Mouse (Mus musculus): ENCODE data around the gene Slc7a5.

Gene Slc7a5

DNA sequence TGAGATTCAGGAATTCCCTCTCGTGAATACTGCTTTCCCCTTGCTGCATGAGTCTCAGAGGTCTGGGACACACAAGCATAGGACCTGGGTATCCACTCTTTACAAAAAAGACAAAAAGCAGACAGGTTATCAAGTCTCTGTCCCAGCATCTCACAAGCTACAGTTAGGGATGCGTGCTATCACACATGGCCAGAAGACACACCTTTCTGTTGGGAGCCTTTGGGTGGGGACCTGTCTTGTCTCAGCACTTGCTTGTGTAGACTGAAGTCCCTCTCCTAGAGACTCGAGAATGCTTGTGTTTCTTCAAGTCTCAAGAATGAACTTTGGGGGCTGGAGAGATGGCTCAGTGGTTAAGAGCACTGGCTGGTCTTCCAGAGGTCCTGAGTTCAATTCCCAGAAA is 5.3 kb upstream of the Slc7a5 start:
- in situ Hi-C loops (cut with MboI; ENCODE audit: unreplicated experiment in 2 of 2), result loop anchor here in 1 of 2 experiments (5.0 kb wide), 2 partner anchors 61 to 221 kb away; no protein-coding TSS in a partner anchor

GRCm38 (mm10) chr8:121911987-121912386 is 4.5 kb upstream of the Slc7a5 start:
- in situ Hi-C loops (cut with MboI; ENCODE audit: unreplicated experiment in 2 of 2), result loop anchor here in 1 of 2 experiments (5.0 kb wide), 2 partner anchors 60 to 220 kb away; no protein-coding TSS in a partner anchor

- in situ Hi-C loops (cut with MboI; ENCODE audit: unreplicated experiment in 2 of 2), result loop anchor here in 1 of 2 experiments (5.0 kb wide), 2 partner anchors 59 to 219 kb away; no protein-coding TSS in a partner anchor
These were observed 3.9 kb upstream of the Slc7a5 start for GRCm38 (mm10) chr8:121911400-121911799.

DNA sequence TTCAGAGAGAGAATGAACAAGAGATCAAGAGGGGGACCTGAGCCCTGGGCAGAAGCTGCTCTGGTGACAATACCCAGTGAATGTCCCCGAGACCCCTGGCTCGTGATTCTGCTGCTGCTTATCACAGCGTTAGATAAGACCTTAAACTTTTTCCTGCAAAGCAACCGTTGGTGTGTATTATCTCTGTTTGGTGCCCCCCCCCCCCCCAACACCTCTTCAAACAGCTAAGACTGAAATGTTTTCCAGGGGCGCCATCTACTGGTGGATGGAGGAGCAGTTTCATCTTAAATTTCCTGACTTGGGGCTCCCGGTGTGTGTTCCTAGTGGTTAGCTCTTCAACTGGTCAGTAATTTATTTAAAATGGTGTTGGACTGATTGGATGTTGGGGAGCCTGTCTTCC is 2.2 kb upstream of the Slc7a5 start:
- in situ Hi-C loops (cut with MboI; ENCODE audit: unreplicated experiment in 2 of 2), result loop anchor here in 1 of 2 experiments (5.0 kb wide), 2 partner anchors 57 to 217 kb away; no protein-coding TSS in a partner anchor

GRCm38 (mm10) chr8:121909148-121909541 is 1.7 kb upstream of the Slc7a5 start:
- in situ Hi-C loops (cut with MboI; ENCODE audit: unreplicated experiment in 2 of 2), result no loop called here

GRCm38 (mm10) chr8:121908378-121909147 is 1.1 kb upstream of the Slc7a5 start:
- in situ Hi-C loops (cut with MboI; ENCODE audit: unreplicated experiment in 2 of 2), result no loop called here

DNA sequence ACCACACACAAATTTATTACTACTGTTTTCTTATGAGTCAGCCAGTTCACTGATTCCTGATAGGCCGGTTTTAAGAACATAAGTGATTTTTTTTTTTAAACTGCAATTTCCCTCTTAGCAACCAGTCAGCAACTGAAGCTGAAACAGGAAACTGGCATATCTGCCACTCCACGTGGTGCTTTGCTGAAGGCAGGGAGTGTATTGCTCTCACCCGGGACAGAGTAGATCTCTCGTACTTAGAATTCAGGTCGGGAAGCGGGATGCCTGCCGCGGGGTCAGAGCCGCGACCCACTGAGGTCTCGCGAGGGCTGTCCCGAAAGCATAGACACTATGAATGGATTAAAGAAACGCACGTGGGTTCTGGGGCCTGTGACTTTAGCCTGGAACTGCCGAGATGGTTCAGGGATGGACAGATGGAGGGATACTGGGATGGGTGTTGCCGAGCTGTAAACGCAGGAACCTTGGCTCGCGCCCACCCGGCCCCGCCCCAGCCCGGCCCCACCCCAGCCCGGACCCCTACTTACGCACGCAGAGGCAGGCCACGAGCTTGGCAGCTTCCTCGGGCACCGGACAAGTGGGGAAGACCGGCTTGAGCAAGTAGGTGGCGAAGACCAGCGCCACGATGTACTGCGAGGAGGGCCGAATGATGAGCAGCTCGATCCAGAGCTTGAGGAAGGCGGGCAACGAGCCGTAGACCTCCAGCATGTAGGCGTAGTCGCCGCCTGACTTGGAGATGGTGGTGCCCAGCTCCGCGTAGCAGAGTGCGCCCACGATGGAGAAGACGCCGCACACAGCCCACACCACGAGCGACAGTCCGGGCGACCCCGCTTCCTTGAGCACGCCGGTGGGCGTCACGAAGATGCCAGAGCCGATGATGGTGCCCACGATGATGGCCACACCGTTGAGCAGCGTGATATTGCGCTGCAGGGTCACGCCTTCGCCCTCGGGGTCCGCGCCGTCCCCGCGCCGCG is 667 bp downstream of the Slc7a5 start:
- in situ Hi-C loops (cut with MboI; ENCODE audit: unreplicated experiment in 2 of 2), result no loop called here

GRCm38 (mm10) chr8:121905864-121906263 is 1.6 kb downstream of the Slc7a5 start:
- in situ Hi-C loops (cut with MboI; ENCODE audit: unreplicated experiment in 2 of 2), result no loop called here

DNA sequence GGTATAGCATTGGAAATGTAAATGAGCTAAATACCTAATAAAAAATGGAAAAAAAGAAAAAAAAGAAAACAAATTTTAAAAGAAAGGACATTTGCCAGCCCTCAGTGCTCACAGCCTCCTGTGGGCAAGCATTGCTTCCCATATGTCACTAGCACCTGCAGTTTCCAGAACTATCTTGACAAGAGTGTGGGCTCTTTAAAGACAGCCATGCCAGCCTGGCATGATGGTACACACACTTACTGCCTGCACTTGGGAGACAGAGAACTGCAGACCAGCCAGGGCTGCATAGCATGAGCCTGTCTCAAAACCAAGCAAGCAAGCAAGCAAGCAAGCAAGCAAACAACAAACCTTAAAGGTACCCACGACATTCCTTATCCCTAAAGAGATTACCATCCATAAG is 2.1 kb downstream of the Slc7a5 start:
- in situ Hi-C loops (cut with MboI; ENCODE audit: unreplicated experiment in 2 of 2), result no loop called here

GRCm38 (mm10) chr8:121904999-121905398 is 2.5 kb downstream of the Slc7a5 start:
- in situ Hi-C loops (cut with MboI; ENCODE audit: unreplicated experiment in 2 of 2), result loop anchor here in 1 of 2 experiments (5.0 kb wide), 1 partner anchor 53 kb away; no protein-coding TSS in a partner anchor

GRCm38 (mm10) chr8:121903977-121904376 is 3.5 kb downstream of the Slc7a5 start:
- in situ Hi-C loops (cut with MboI; ENCODE audit: unreplicated experiment in 2 of 2), result loop anchor here in 1 of 2 experiments (5.0 kb wide), 1 partner anchor 52 kb away; no protein-coding TSS in a partner anchor

DNA sequence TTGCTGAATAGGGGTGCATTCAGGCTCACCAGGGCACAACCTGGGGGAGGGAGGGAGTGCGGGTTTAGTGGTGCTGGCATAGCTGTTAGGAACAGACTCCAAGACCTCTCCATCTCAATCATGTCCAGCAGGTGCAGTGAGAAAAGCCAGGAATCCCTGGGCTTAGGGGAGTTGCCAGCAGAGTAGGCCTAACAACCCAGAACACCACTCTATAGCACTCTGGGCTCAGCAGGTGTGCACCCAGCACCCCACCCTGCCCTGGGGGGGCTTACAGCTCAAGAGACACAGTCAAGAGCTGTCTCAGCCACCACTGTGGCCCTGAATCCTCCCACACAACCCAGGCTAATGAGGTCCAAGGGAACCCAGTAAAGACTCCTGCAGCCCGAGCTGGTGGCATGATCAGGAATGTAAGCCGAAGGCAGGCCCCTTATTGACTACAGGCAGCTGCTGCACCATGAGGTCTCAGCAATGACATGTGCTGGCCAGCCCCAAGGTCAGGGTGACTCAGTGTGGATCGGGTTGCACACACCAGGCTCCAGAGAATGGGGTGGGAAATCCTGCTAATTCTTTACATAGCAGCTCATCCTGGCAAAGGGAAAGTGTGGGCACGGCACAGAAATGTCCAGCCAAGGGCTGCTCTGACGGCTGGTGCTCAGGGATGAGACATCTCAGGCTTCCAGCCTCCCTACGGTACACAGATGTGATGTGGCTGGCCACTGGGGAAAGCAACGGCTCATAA is 5.8 kb downstream of the Slc7a5 start:
- in situ Hi-C loops (cut with MboI; ENCODE audit: unreplicated experiment in 2 of 2), result loop anchor here in 1 of 2 experiments (5.0 kb wide), 1 partner anchor 49 kb away; no protein-coding TSS in a partner anchor

DNA sequence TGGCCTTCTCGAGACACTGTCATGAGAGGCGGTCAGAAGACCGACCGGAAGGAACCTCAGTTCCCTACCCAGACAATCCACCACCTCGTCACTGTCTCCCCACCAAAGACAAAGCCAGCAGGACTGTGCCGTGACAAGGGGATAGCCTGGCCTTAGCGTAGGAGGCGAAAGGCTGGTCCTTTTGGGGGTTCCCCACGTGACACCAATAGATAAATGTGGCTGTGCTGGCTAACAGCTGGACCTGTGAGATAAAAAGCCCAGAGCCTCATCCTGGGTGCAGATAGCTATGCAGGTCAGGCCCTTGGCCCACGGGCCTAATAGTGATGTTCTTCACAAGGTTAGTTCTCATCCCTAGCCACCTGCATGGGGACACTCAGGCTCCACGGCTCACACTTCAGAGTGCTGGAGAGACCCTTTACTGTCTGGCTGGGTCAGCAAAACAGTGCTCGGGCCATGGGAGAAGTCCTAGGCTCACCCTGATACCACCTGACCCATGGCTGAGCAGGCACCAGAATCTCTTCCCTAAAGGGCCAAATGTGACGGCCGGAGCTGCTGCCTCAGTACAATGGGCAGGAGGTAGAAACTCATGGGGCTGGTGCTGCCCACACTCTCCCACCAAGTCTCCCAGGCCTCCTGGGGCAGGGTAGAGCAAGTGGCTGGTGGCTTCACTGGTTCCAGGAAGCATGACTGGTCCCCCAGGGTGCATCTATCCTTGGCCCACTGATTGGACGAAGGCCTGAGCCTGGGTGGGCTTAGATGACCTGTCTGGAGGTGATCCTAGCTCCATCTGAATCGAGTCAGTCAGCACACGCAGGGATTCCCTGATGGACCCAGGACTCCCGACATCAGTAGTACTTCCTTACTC is 8.1 kb downstream of the Slc7a5 start:
- in situ Hi-C loops (cut with MboI; ENCODE audit: unreplicated experiment in 2 of 2), result loop anchor here in 1 of 2 experiments (5.0 kb wide), 1 partner anchor 47 kb away; no protein-coding TSS in a partner anchor

DNA sequence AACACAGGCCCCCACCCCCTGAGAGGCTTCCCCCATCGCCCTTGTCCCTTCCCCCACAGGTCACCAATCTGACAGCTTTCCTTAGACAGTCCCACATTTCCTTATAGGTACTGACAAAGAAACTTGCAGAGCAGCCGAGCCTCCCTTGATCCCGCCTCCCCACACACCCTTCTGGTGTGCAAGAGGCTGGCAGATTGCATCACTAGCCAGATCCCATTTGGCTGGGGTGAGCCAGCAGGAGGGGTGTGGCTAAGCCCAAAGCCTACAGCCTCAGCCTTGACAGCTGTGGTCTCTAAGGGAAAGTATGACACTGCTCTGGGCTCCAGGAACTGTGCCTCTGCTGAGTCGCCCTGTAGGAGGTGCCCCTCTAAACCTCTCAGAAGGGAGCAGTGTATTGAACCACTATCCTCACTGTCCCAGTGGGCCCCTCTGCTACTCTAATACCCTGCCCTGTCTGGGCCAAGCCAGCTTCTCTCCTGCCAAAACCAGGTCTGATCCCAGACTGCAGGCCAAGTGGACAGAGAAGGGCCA is 9.0 kb downstream of the Slc7a5 start:
- in situ Hi-C loops (cut with MboI; ENCODE audit: unreplicated experiment in 2 of 2), result no loop called here

DNA sequence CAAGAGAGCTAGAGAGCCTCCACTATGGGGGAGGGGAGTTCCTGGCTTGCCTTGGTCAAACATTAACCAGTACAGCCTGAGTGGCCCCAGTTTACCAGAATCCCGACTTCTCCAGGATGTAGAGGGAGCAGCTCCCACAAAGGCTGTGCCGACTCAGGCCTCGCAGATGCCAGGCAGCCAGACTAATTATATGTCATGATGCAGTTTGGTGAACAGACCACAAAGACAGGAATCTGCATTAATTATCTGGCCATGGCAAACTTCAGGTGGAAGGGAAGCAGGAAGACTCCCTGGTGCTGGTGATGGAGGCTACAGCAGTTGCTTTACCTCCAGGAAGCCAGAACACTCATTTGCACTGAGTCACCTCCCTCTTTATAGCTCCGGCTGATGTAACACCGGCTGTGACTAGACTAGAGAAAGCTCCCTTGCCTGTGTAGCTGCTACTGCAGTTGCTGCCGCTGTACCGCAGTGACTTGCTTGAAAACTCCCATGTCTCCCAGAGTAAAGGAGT is 9.6 kb downstream of the Slc7a5 start:
- in situ Hi-C loops (cut with MboI; ENCODE audit: unreplicated experiment in 2 of 2), result no loop called here

GRCm38 (mm10) chr8:121897205-121897604 is 10.3 kb downstream of the Slc7a5 start:
- in situ Hi-C loops (cut with MboI; ENCODE audit: unreplicated experiment in 2 of 2), result no loop called here

GRCm38 (mm10) chr8:121896476-121897145 is 10.9 kb downstream of the Slc7a5 start:
- in situ Hi-C loops (cut with MboI; ENCODE audit: unreplicated experiment in 2 of 2), result no loop called here

- in situ Hi-C loops (cut with MboI; ENCODE audit: unreplicated experiment in 2 of 2), result no loop called here
These were observed 11.6 kb downstream of the Slc7a5 start for GRCm38 (mm10) chr8:121895910-121896309.
